22 mouse cellular contexts compared by ENCODE assay signal in the genomic region with DNA sequence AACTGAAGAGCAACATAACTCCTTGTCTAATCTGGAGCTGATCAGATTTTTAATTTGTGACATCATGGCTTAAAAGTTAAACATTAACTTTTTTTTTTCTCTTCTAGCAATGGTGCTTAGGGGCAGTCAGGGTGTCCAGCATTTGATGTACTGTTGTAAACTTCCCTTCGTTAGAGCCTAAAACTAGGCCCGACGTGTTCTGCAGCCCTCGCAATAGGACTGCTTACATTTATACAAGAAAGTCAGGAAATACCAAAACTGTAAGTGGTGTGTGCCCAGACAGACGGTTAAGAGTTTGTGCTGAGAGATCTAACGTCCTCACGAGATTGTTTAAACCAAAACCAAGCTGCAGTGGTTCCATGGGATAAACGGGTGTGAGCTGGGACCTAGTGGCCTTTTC. TPM values are rescaled to one million over a fixed set of nuclear protein-coding genes. Genes with fewer than 3 reads are reported as not detected.
DNase-seq lines count a peak whose midpoint lies in the region; ATAC-seq and TF ChIP-seq lines count a peak whose summit lies in the region.
"Had no signal": no experiment of that assay in that cellular context is flagged by ENCODE, and none has a peak within 500 bp of the region (broad histone marks: within the 10 kb centered on the region; RNA-seq: fewer than 3 reads in every experiment).

No protein-coding gene starts in this region.

- 66% methylated on average over 8 of the region's 8 CpGs for WGBS in embryonic facial prominence, embryonic 12.5 days
- WGBS in embryonic facial prominence, embryonic 10.5 days = 79% methylated on average over 8 of the region's 8 CpGs
- 57% methylated on average over 8 of the region's 8 CpGs for WGBS in kidney, embryonic 15.5 days
- WGBS in lung, postnatal 0 days = 12% methylated on average over 8 of the region's 8 CpGs
- 15% methylated on average over 8 of the region's 8 CpGs for WGBS in stomach, postnatal 0 days
- WGBS in midbrain, embryonic 16.5 days = 93% methylated on average over 8 of the region's 8 CpGs

- no peak for DNase-seq in embryonic facial prominence, embryonic 10.5 days (ENCODE audit: low spot score)
- no peak for DNase-seq in kidney, postnatal 25 days
- DNase-seq in lung, postnatal 0 days (ENCODE audit: low spot score) = no peak
- no peak for DNase-seq in lung, postnatal 25 days (ENCODE audit: low spot score)
- no peak for DNase-seq in stomach, postnatal 0 days (ENCODE audit: low spot score)
- DNase-seq: adrenal gland, postnatal 25 days; cerebellum, adult 11-12 months; cerebellum, postnatal 36 days; kidney, postnatal 10 days; liver, postnatal 0 days; midbrain, embryonic 14.5 days; right cerebral cortex, postnatal 14 days had no signal

- H3K9me3 ChIP-seq in embryonic facial prominence, embryonic 12.5 days = no peaks in the 10 kb centered on the region
- no peaks in the 10 kb centered on the region for H3K9me3 ChIP-seq in embryonic facial prominence, embryonic 10.5 days
- no peaks in the 10 kb centered on the region for H3K9me3 ChIP-seq in kidney, embryonic 15.5 days (replicated peaks)
- H3K9me3 ChIP-seq in lung, postnatal 0 days (ENCODE audit: low read length) = no peaks in the 10 kb centered on the region
- no peaks in the 10 kb centered on the region for H3K9me3 ChIP-seq in stomach, postnatal 0 days (ENCODE audit: control insufficient read depth, low read length)
- no peaks in the 10 kb centered on the region for H3K9me3 ChIP-seq in midbrain, embryonic 16.5 days (replicated peaks; ENCODE audit: control insufficient read depth, low read length, poor library complexity, severe bottlenecking)
- H3K9me3 ChIP-seq: forebrain, embryonic 15.5 days; G1E; heart, embryonic 12.5 days; hindbrain, embryonic 10.5 days; neural tube, embryonic 15.5 days had no signal

- ATAC-seq in embryonic facial prominence, embryonic 12.5 days (ENCODE audit: insufficient number of reproducible peaks, insufficient read depth, low FRiP score, low TSS enrichment) = no peak
- ATAC-seq in kidney, embryonic 15.5 days (replicated peaks; ENCODE audit: low FRiP score) = peak; percentile 61; the same call in 1 of the 2 replicates
- ATAC-seq in lung, postnatal 0 days = peak; percentile 21; the same call in 1 of the 2 replicates
- ATAC-seq in stomach, postnatal 0 days (ENCODE audit: low FRiP score, low TSS enrichment) = no peak
- no peak for ATAC-seq in midbrain, embryonic 16.5 days
- ATAC-seq: forebrain, embryonic 15.5 days; hindbrain, postnatal 0 days; liver, postnatal 0 days had no signal

- TF ChIP-seq EP300 in lung, postnatal 0 days (IDR thresholded peaks at IDR 0.05) = no peak
- no peak for TF ChIP-seq EP300 in stomach, postnatal 0 days (optimal IDR thresholded peaks at IDR 0.05)

- no peak overlapping the region for H3K9ac ChIP-seq in embryonic facial prominence, embryonic 12.5 days
- H3K9ac ChIP-seq in kidney, embryonic 15.5 days = no peak overlapping the region
- no peak overlapping the region for H3K9ac ChIP-seq in lung, postnatal 0 days (replicated peaks; ENCODE audit: low read depth)
- no peak overlapping the region for H3K9ac ChIP-seq in stomach, postnatal 0 days (ENCODE audit: low read length)
- H3K9ac ChIP-seq in midbrain, embryonic 16.5 days (ENCODE audit: low read depth, low read length) = no peak overlapping the region
- H3K9ac ChIP-seq: forebrain, embryonic 15.5 days; heart, embryonic 12.5 days; liver, postnatal 0 days; neural tube, embryonic 15.5 days had no signal

- no peaks in the 10 kb centered on the region for H3K27me3 ChIP-seq in embryonic facial prominence, embryonic 12.5 days
- no peaks in the 10 kb centered on the region for H3K27me3 ChIP-seq in embryonic facial prominence, embryonic 10.5 days (replicated peaks; ENCODE audit: low read depth, poor library complexity, severe bottlenecking)
- no peaks in the 10 kb centered on the region for H3K27me3 ChIP-seq in kidney, embryonic 15.5 days
- H3K27me3 ChIP-seq in lung, postnatal 0 days (replicated peaks; ENCODE audit: insufficient read depth, low read length) = no peaks in the 10 kb centered on the region
- H3K27me3 ChIP-seq in stomach, postnatal 0 days (ENCODE audit: control insufficient read depth, insufficient read depth, low read length) = no peaks in the 10 kb centered on the region
- no peaks in the 10 kb centered on the region for H3K27me3 ChIP-seq in midbrain, embryonic 16.5 days (ENCODE audit: control insufficient read depth, insufficient read depth, low read depth, low read length)
- H3K27me3 ChIP-seq: forebrain, embryonic 15.5 days; heart, embryonic 12.5 days; neural tube, embryonic 15.5 days had no signal

- H3K4me3 ChIP-seq in embryonic facial prominence, embryonic 12.5 days = no peak overlapping the region
- H3K4me3 ChIP-seq in embryonic facial prominence, embryonic 10.5 days = no peak overlapping the region
- H3K4me3 ChIP-seq in kidney, embryonic 15.5 days (replicated peaks) = no peak overlapping the region
- no peak overlapping the region for H3K4me3 ChIP-seq in lung, postnatal 0 days (ENCODE audit: low read depth, low read length)
- no peak overlapping the region for H3K4me3 ChIP-seq in stomach, postnatal 0 days (ENCODE audit: low read depth, low read length)
- no peak overlapping the region for H3K4me3 ChIP-seq in midbrain, embryonic 16.5 days (ENCODE audit: low read depth, low read length)
- H3K4me3 ChIP-seq: forebrain, embryonic 15.5 days; heart, embryonic 12.5 days; hindbrain, embryonic 10.5 days; layer of hippocampus, adult 2 months; neural tube, embryonic 15.5 days had no signal

- peak overlapping the region; percentile 61 for H3K27ac ChIP-seq in embryonic facial prominence, embryonic 12.5 days
- H3K27ac ChIP-seq in embryonic facial prominence, embryonic 10.5 days (replicated peaks) = no peak overlapping the region
- H3K27ac ChIP-seq in kidney, embryonic 15.5 days = peak overlapping the region; percentile 54
- H3K27ac ChIP-seq in lung, postnatal 0 days (ENCODE audit: low read length) = no peak overlapping the region
- H3K27ac ChIP-seq in stomach, postnatal 0 days (replicated peaks) = peak overlapping the region; percentile 73
- H3K27ac ChIP-seq in midbrain, embryonic 16.5 days (ENCODE audit: low read length) = no peak overlapping the region
- H3K27ac ChIP-seq: forebrain, embryonic 15.5 days; hindbrain, embryonic 10.5 days; hindbrain, postnatal 0 days; layer of hippocampus, adult 2 months; neural tube, embryonic 15.5 days had no signal

- no peak for TF ChIP-seq CTCF in lung, postnatal 0 days (IDR thresholded peaks at IDR 0.05)
- TF ChIP-seq CTCF in stomach, postnatal 0 days (IDR thresholded peaks at IDR 0.05; ENCODE audit: low read depth) = no peak

- H3K4me1 ChIP-seq in embryonic facial prominence, embryonic 12.5 days = peaks cover 25% of the 10 kb centered on the region
- H3K4me1 ChIP-seq in embryonic facial prominence, embryonic 10.5 days = peaks cover 22% of the 10 kb centered on the region
- peaks cover 13% of the 10 kb centered on the region; the same call in 1 of the 2 replicates for H3K4me1 ChIP-seq in kidney, embryonic 15.5 days
- no peaks in the 10 kb centered on the region for H3K4me1 ChIP-seq in lung, postnatal 0 days (ENCODE audit: insufficient read depth, low read depth, low read length)
- no peaks in the 10 kb centered on the region for H3K4me1 ChIP-seq in stomach, postnatal 0 days (replicated peaks; ENCODE audit: control insufficient read depth, insufficient read depth)
- H3K4me1 ChIP-seq in midbrain, embryonic 16.5 days (ENCODE audit: control insufficient read depth, insufficient read depth, low read length) = no peaks in the 10 kb centered on the region
- H3K4me1 ChIP-seq: forebrain, embryonic 15.5 days; hindbrain, embryonic 10.5 days; neural tube, embryonic 15.5 days had no signal

- no peaks in the 10 kb centered on the region for H3K36me3 ChIP-seq in embryonic facial prominence, embryonic 12.5 days
- H3K36me3 ChIP-seq in embryonic facial prominence, embryonic 10.5 days (replicated peaks) = no peaks in the 10 kb centered on the region
- no peaks in the 10 kb centered on the region for H3K36me3 ChIP-seq in kidney, embryonic 15.5 days
- H3K36me3 ChIP-seq in lung, postnatal 0 days (ENCODE audit: insufficient read depth, low read length) = no peaks in the 10 kb centered on the region
- no peaks in the 10 kb centered on the region for H3K36me3 ChIP-seq in stomach, postnatal 0 days (ENCODE audit: control insufficient read depth, insufficient read depth, low read length)
- no peaks in the 10 kb centered on the region for H3K36me3 ChIP-seq in midbrain, embryonic 16.5 days (ENCODE audit: control insufficient read depth, insufficient read depth, low read length)
- H3K36me3 ChIP-seq: forebrain, embryonic 15.5 days; G1E; heart, embryonic 12.5 days; hindbrain, embryonic 10.5 days; neural tube, embryonic 15.5 days had no signal

- H3K4me2 ChIP-seq in embryonic facial prominence, embryonic 12.5 days (replicated peaks) = no peak overlapping the region
- H3K4me2 ChIP-seq in kidney, embryonic 15.5 days = no peak overlapping the region
- no peak overlapping the region for H3K4me2 ChIP-seq in lung, postnatal 0 days (replicated peaks; ENCODE audit: low read depth, low read length)
- no peak overlapping the region for H3K4me2 ChIP-seq in stomach, postnatal 0 days (replicated peaks; ENCODE audit: low read depth)
- H3K4me2 ChIP-seq in midbrain, embryonic 16.5 days (ENCODE audit: low read length) = no peak overlapping the region
- H3K4me2 ChIP-seq: forebrain, embryonic 15.5 days; heart, embryonic 12.5 days; neural tube, embryonic 15.5 days had no signal

RNA-seq across cellular contexts. Expression of a gene that starts 56.4 kb away (rescaled TPM):
- polyA plus RNA-seq in embryonic facial prominence, embryonic 12.5 days (2016; fragmentation: Nextera tagmentation; extraction: Ambion mirVana) = 8.5 and 8.6 TPM in 2 replicates
- 4.9 TPM in 2 replicates for polyA plus RNA-seq in embryonic facial prominence, embryonic 10.5 days (2016; fragmentation: Nextera tagmentation; extraction: Ambion mirVana)
- polyA plus RNA-seq in kidney, embryonic 15.5 days (2015; fragmentation: Nextera tagmentation; extraction: Ambion mirVana) = 8.3 and 11.5 TPM in 2 replicates
- 2.2 and 2.4 TPM in 2 replicates for polyA plus RNA-seq in lung, postnatal 0 days (2015; fragmentation: Nextera tagmentation; extraction: Ambion mirVana)
- polyA plus RNA-seq in stomach, postnatal 0 days (2015; fragmentation: Nextera tagmentation; extraction: Ambion mirVana) = 19.9 and 20.7 TPM in 2 replicates
- 2.3 and 3.2 TPM in 2 replicates for polyA plus RNA-seq in midbrain, embryonic 16.5 days (2015; fragmentation: Nextera tagmentation; extraction: Ambion mirVana)
- polyA plus RNA-seq: G1E had no signal

Comparison
In these comparisons a context has a peak if more than half of its experiments do, and no peak if none do; other contexts are left out.
1. H3K27ac ChIP-seq: peak in embryonic facial prominence, embryonic 12.5 days (single experiment), kidney, embryonic 15.5 days (single experiment) and stomach, postnatal 0 days (single experiment); none in embryonic facial prominence, embryonic 10.5 days (single experiment), lung, postnatal 0 days (single experiment) and midbrain, embryonic 16.5 days (single experiment).
2. ATAC-seq: peak in kidney, embryonic 15.5 days (single experiment) and lung, postnatal 0 days (single experiment); none in embryonic facial prominence, embryonic 12.5 days (single experiment), stomach, postnatal 0 days (single experiment) and midbrain, embryonic 16.5 days (single experiment).